Mouse (Mus musculus) ZHBTc4 (cell line): ENCODE results near the gene Olfr1133.
"Not testable (repeated sequence)": the region's sequence is repeated elsewhere in the genome, so short reads cannot be mapped to it uniquely, and the experiment has no call there.

Source experiments
- DNase-seq: peaks from one replicate; pipeline ENCODE4 v3.0.0-alpha.2; 2011; ENCODE audit warnings: low read depth, low spot score

The Olfr1133 gene

GRCm38 (mm10) chr2:87647274-87647673, at the start of gene Olfr1133:
Gene Olfr1133, minus strand, starts transcription at chr2:87647374.
- DNase-seq = no peak

GRCm38 (mm10) chr2:87693847-87694246, 46.7 kb upstream of the Olfr1133 start, which contains the start of gene Olfr1136:
Gene Olfr1136, minus strand, starts transcription at chr2:87693947.
- DNase-seq = no peak

GRCm38 (mm10) chr2:87673564-87673963, 26.4 kb upstream of the Olfr1133 start, which contains the start of gene Olfr1135:
Gene Olfr1135, minus strand, starts transcription at chr2:87673664.
- no peak for DNase-seq

GRCm38 (mm10) chr2:87658360-87658759, 11.2 kb upstream of the Olfr1133 start, which contains the start of gene Olfr1134:
Gene Olfr1134, minus strand, starts transcription at chr2:87658460.
- no peak for DNase-seq

GRCm38 (mm10) chr2:87642441-87642840, 4.7 kb downstream of the Olfr1133 start:
- DNase-seq = no peak

- no peak for DNase-seq
Observed at GRCm38 (mm10) chr2:87637435-87637834, 9.7 kb downstream of the Olfr1133 start, which contains the start of gene Olfr1132. Gene Olfr1132, minus strand, starts transcription at chr2:87637535.

GRCm38 (mm10) chr2:87626804-87627203, 20.4 kb downstream of the Olfr1133 start, which contains the start of gene Olfr1131:
Gene Olfr1131, plus strand, starts transcription at chr2:87627104.
- DNase-seq = no peak

GRCm38 (mm10) chr2:87605912-87606311, 41.3 kb downstream of the Olfr1133 start, which contains the start of gene Olfr1130:
Gene Olfr1130, plus strand, starts transcription at chr2:87606212.
- DNase-seq = not testable (repeated sequence)
